Mouse (Mus musculus) MEL (cell line): ENCODE data around the gene Adamts9. TPM values are rescaled to one million over a fixed set of nuclear protein-coding genes. Genes with fewer than 3 reads are reported as not detected.

ENCODE experiments used
- DNase-seq: peaks from one replicate; pipeline ENCODE4 v3.0.0; 2011; ENCODE audit warnings: low read depth, low spot score
- H3K27ac ChIP-seq: 2 replicates; pipeline ENCODE4 v1.5.1; 2012; ENCODE audit warnings: low read depth, mild to moderate bottlenecking, control low read depth, low read length, moderate library complexity; ENCODE audit not compliant: control insufficient read depth
- H3K27me3 ChIP-seq, 2 experiments: fragments of 150-350 bp in 1 of 2; sonication (generic) in 1 of 2; 2 replicates each; pipeline ENCODE4 v1.6.1; 2012; ENCODE audit warnings: low read length in 2 of 2, mild to moderate bottlenecking in 2 of 2, improper control_type of control experiment in 1 of 2, moderate library complexity in 1 of 2; ENCODE audit not compliant: insufficient read depth in 2 of 2, control insufficient read depth in 1 of 2
- H3K36me3 ChIP-seq, 2 experiments: 2 replicates each; pipeline ENCODE4 v1.6.1; 2012 to 2014; ENCODE audit warnings: low read length in 2 of 2, improper control_type of control experiment in 1 of 2, inconsistent platforms in 1 of 2, mild to moderate bottlenecking in 1 of 2; ENCODE audit not compliant: insufficient read depth in 2 of 2, control insufficient read depth in 1 of 2
- H3K4me1 ChIP-seq, 2 experiments: fragments of 150-350 bp in 1 of 2; sonication (generic) in 1 of 2; 2 replicates each; pipeline ENCODE4 v1.6.1; 2012; ENCODE audit warnings: low read length in 2 of 2, improper control_type of control experiment in 1 of 2, mild to moderate bottlenecking in 1 of 2; ENCODE audit not compliant: insufficient read depth in 2 of 2, control insufficient read depth in 1 of 2
- H3K4me3 ChIP-seq, 2 experiments: fragments of 150-350 bp in 1 of 2; sonication (generic) in 1 of 2; 2 replicates each; pipeline ENCODE4 v1.5.1; 2012; ENCODE audit warnings: low read depth in 2 of 2, low read length in 2 of 2, mild to moderate bottlenecking in 2 of 2, moderate library complexity in 2 of 2, control low read depth in 1 of 2, improper control_type of control experiment in 1 of 2; ENCODE audit not compliant: control insufficient read depth in 1 of 2, insufficient read depth in 1 of 2
- H3K79me2 ChIP-seq: 2 replicates; pipeline ENCODE4 v1.6.1; 2012; ENCODE audit warnings: mild to moderate bottlenecking, low read length, moderate library complexity; ENCODE audit not compliant: control insufficient read depth, poor library complexity, insufficient read depth
- H3K9ac ChIP-seq: 2 replicates; pipeline ENCODE4 v1.6.1; 2012; ENCODE audit warnings: low read depth, mild to moderate bottlenecking, control low read depth, low read length, moderate library complexity; ENCODE audit not compliant: control insufficient read depth, poor library complexity, severe bottlenecking
- H3K9me3 ChIP-seq: fragments of 150-350 bp; sonication (generic); replicated peaks from 2 replicates; pipeline ENCODE4 v1.6.1; 2012; ENCODE audit warnings: mild to moderate bottlenecking, low read length, improper control_type of control experiment, moderate library complexity; ENCODE audit not compliant: insufficient read depth
- BHLHE40 ChIP-seq: IDR thresholded peaks from 2 replicates; pipeline ENCODE4 v1.6.1; 2012; ENCODE audit warnings: low read depth, mild to moderate bottlenecking, inconsistent platforms, low read length, improper control_type of control experiment, borderline replicate concordance
- CHD1 ChIP-seq: IDR thresholded peaks from 2 replicates; pipeline ENCODE4 v1.6.1; 2012; ENCODE audit warnings: low read depth, mild to moderate bottlenecking, inconsistent platforms, low read length, improper control_type of control experiment
- CHD2 ChIP-seq: IDR thresholded peaks from 2 replicates; pipeline ENCODE4 v1.6.1; 2011; ENCODE audit warnings: low read length, improper control_type of control experiment
- CTCF ChIP-seq, 3 experiments: IDR thresholded peaks in 2 of 3; conservative IDR thresholded peaks in 1 of 3; 2 replicates each; pipeline ENCODE4 v1.5.1; 2011 to 2012; ENCODE audit warnings: low read length in 3 of 3, low read depth in 2 of 3, mild to moderate bottlenecking in 2 of 3, improper control_type of control experiment in 1 of 3, inconsistent platforms in 1 of 3, mixed read lengths in 1 of 3, moderate library complexity in 1 of 3; ENCODE audit not compliant: control insufficient read depth in 1 of 3, insufficient read depth in 1 of 3, poor library complexity in 1 of 3, severe bottlenecking in 1 of 3
- ELF1 ChIP-seq: IDR thresholded peaks from 2 replicates; pipeline ENCODE4 v1.6.1; 2014; ENCODE audit warnings: low read depth, mild to moderate bottlenecking, inconsistent platforms, low read length, improper control_type of control experiment, moderate library complexity
- EP300 ChIP-seq, 2 experiments: IDR thresholded peaks; 2 replicates each; pipeline ENCODE4 v1.6.1; 2011; ENCODE audit warnings: improper control_type of control experiment in 2 of 2, low read length in 2 of 2, low read depth in 1 of 2, mild to moderate bottlenecking in 1 of 2
- HCFC1 ChIP-seq: IDR thresholded peaks from 2 replicates; pipeline ENCODE4 v1.6.1; 2012; ENCODE audit warnings: low read depth, mild to moderate bottlenecking, inconsistent platforms, low read length, improper control_type of control experiment, moderate library complexity
- JUND ChIP-seq: IDR thresholded peaks from 2 replicates; pipeline ENCODE4 v1.6.1; 2011; ENCODE audit warnings: low read depth, mild to moderate bottlenecking, improper control_type of control experiment, low read length
- MAFK ChIP-seq: IDR thresholded peaks from 2 replicates; pipeline ENCODE4 v1.6.1; 2011; ENCODE audit warnings: low read depth, mild to moderate bottlenecking, low read length, improper control_type of control experiment, borderline replicate concordance
- MAX ChIP-seq: IDR thresholded peaks from 2 replicates; pipeline ENCODE4 v1.6.1; 2011; ENCODE audit warnings: low read length, improper control_type of control experiment
- MEF2A ChIP-seq: IDR thresholded peaks from 2 replicates; pipeline ENCODE4 v1.6.1; 2014; ENCODE audit warnings: low read depth, mild to moderate bottlenecking, inconsistent platforms, low read length, improper control_type of control experiment; ENCODE audit not compliant: poor library complexity, insufficient replicate concordance, severe bottlenecking; ENCODE audit errors: extremely low read depth
- MXI1 ChIP-seq: IDR thresholded peaks from 2 replicates; pipeline ENCODE4 v1.6.1; 2011; ENCODE audit warnings: mild to moderate bottlenecking, low read depth, low read length, improper control_type of control experiment
- MYC ChIP-seq: IDR thresholded peaks from 2 replicates; pipeline ENCODE4 v1.6.1; 2011; ENCODE audit warnings: low read depth, mild to moderate bottlenecking, low read length, improper control_type of control experiment, moderate library complexity
- NELFE ChIP-seq: IDR thresholded peaks from 2 replicates; pipeline ENCODE4 v1.6.1; 2011; ENCODE audit warnings: low read depth, low read length, improper control_type of control experiment
- NRF1 ChIP-seq: IDR thresholded peaks from 2 replicates; pipeline ENCODE4 v1.6.1; 2014; ENCODE audit warnings: low read depth, mild to moderate bottlenecking, inconsistent platforms, low read length, improper control_type of control experiment, moderate library complexity; ENCODE audit not compliant: poor library complexity, insufficient read depth, severe bottlenecking
- POLR2AphosphoS2 ChIP-seq: IDR thresholded peaks from 2 replicates; pipeline ENCODE4 v1.6.1; 2011; ENCODE audit warnings: low read length, improper control_type of control experiment
- RAD21 ChIP-seq: IDR thresholded peaks from 2 replicates; pipeline ENCODE4 v1.6.1; 2011; ENCODE audit warnings: mild to moderate bottlenecking, low read depth, low read length, improper control_type of control experiment
- RCOR1 ChIP-seq: IDR thresholded peaks from 2 replicates; pipeline ENCODE4 v1.6.1; 2012; ENCODE audit warnings: low read depth, mild to moderate bottlenecking, inconsistent platforms, low read length, improper control_type of control experiment
- SIN3A ChIP-seq: IDR thresholded peaks from 2 replicates; pipeline ENCODE4 v1.6.1; 2012; ENCODE audit warnings: low read length, improper control_type of control experiment, inconsistent platforms
- TCF12 ChIP-seq: IDR thresholded peaks from 2 replicates; pipeline ENCODE4 v1.6.1; 2014; ENCODE audit warnings: low read depth, mild to moderate bottlenecking, inconsistent platforms, low read length, improper control_type of control experiment, moderate library complexity
- UBTF ChIP-seq: IDR thresholded peaks from 2 replicates; pipeline ENCODE4 v1.6.1; 2012; ENCODE audit warnings: low read depth, mild to moderate bottlenecking, inconsistent platforms, low read length, improper control_type of control experiment, moderate library complexity, borderline replicate concordance; ENCODE audit not compliant: insufficient read depth
- USF1 ChIP-seq: IDR thresholded peaks from 2 replicates; pipeline ENCODE4 v1.6.1; 2014; ENCODE audit warnings: low read depth, mild to moderate bottlenecking, inconsistent platforms, low read length, improper control_type of control experiment, moderate library complexity
- ZNF384 ChIP-seq: IDR thresholded peaks from 2 replicates; pipeline ENCODE4 v1.6.1; 2012; ENCODE audit warnings: low read depth, mild to moderate bottlenecking, inconsistent platforms, low read length, improper control_type of control experiment
- polyA plus RNA-seq, 2 experiments: library from polyadenylated mRNA; stranded (reverse) in 1 of 2; unstranded in 1 of 2; fragments of >175 nt in 1 of 2; fragments of >200 nt in 1 of 2; gene quantifications; 2 replicates each; pipeline versions ENCODE4 v1.2.1 to v1.2.4; 2012; ENCODE audit warnings: low replicate concordance in 2 of 2, low read depth in 1 of 2; ENCODE audit not compliant: insufficient read length in 2 of 2, insufficient read depth in 1 of 2, missing spikeins in 1 of 2
- total RNA-seq: library from RNA; depleted of rRNA; stranded (reverse); fragments of 300-350 nt; gene quantifications from 2 replicates; pipeline ENCODE4 v1.2.3, GENCODE M21; 2012

The Adamts9 gene
- total and polyA plus RNA-seq, 3 experiments = not detected

GRCm38 (mm10) chr6:92944048-92944685 lies 875 bp upstream of the Adamts9 start:
- Histone ChIP-seq H3K9ac (no peak overlapping the region), H3K4me1 (no peaks in the 10 kb centered on the region), H3K4me3 (no peak overlapping the region), H3K36me3 (no peaks in the 10 kb centered on the region), H3K79me2 (no peaks in the 10 kb centered on the region), H3K27ac (no peak overlapping the region), H3K9me3 (no peaks in the 10 kb centered on the region), H3K27me3 (no peaks in the 10 kb centered on the region)
- DNase-seq = no peak
- TF ChIP-seq HCFC1 (no peak), SIN3A (no peak), EP300 (IDR thresholded peaks at IDR 0.05; ENCODE audit: low read depth in 1 of 2, low read length in 2 of 2) (no peak), RCOR1 (no peak), MAFK (no peak), MXI1 (no peak), JUND (no peak), MYC (no peak), ZNF384 (no peak), NRF1 (no peak), POLR2AphosphoS2 (no peak), MEF2A (no peak), CHD1 (no peak), ELF1 (no peak), RAD21 (no peak), CHD2 (no peak)

- no peaks in the 10 kb centered on the region for H3K79me2 ChIP-seq
- no peaks in the 10 kb centered on the region for H3K27me3 ChIP-seq
- H3K4me3 ChIP-seq = no peak overlapping the region
- no peak overlapping the region for H3K27ac ChIP-seq
- H3K36me3 ChIP-seq = no peaks in the 10 kb centered on the region
- H3K9me3 ChIP-seq = no peaks in the 10 kb centered on the region
- no peak for DNase-seq
- no peak overlapping the region for H3K9ac ChIP-seq
- no peaks in the 10 kb centered on the region for H3K4me1 ChIP-seq
- TF ChIP-seq ELF1 (no peak), ZNF384 (no peak), POLR2AphosphoS2 (no peak), CHD2 (no peak), MAX (no peak), UBTF (no peak), JUND (no peak), TCF12 (no peak), USF1 (no peak), MYC (no peak), NELFE (no peak), CTCF (IDR thresholded peaks at IDR 0.05 in 2 of 3, conservative IDR thresholded peaks at IDR 0.05 in 1 of 3; ENCODE audit: control insufficient read depth in 1 of 3, insufficient read depth in 1 of 3, low read depth in 2 of 3, low read length in 3 of 3, poor library complexity in 1 of 3, severe bottlenecking in 1 of 3) (no peak), MAFK (no peak), BHLHE40 (no peak), HCFC1 (no peak), NRF1 (no peak)
Observed at GRCm38 (mm10) chr6:92941756-92942420, 1.4 kb downstream of the Adamts9 start.
